ENCODE assay signal across 16 mouse cellular contexts in the genomic region with DNA sequence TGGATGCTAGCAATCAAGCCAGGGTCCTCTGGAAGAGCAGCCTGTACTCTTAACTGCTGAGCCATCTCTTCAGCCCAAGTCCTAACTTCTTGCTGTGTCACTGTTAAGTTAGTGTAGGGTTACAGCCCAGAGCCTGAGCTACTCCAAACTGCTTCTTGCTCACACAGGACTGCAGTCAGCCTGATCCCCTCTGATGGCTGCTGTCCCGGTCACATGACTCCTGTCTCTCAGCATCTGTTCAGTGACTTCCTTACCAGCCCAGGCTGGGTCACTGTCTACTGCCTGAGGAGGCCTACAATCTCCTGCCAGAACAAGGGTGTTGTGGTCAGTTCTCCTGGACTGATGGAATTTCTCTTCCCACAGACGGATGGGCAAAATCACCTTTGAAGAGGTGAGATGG. TPM values are rescaled to one million over a fixed set of nuclear protein-coding genes. Genes with fewer than 3 reads are reported as not detected.
DNase-seq lines count a peak whose midpoint lies in the region; ATAC-seq and TF ChIP-seq lines count a peak whose summit lies in the region.
"Had no signal": no experiment of that assay in that cellular context is flagged by ENCODE, and none has a peak within 500 bp of the region (broad histone marks: within the 10 kb centered on the region; RNA-seq: fewer than 3 reads in every experiment).

No protein-coding gene starts in this region.

- H3K27me3 ChIP-seq in lung, embryonic 14.5 days (ENCODE audit: insufficient read depth, low read length), result no peaks in the 10 kb centered on the region
- H3K27me3 ChIP-seq in MEL (ENCODE audit: control insufficient read depth in 1 of 2, insufficient read depth in 2 of 2, low read length in 2 of 2), result no peaks in the 10 kb centered on the region
- H3K27me3 ChIP-seq in forebrain, embryonic 14.5 days (replicated peaks; ENCODE audit: control insufficient read depth, insufficient read depth, low read length), result no peaks in the 10 kb centered on the region
- H3K27me3 ChIP-seq: intestine, embryonic 15.5 days; limb, embryonic 13.5 days; lung, embryonic 15.5 days had no signal

- H3K79me2 ChIP-seq in MEL (ENCODE audit: control insufficient read depth, insufficient read depth, low read length, poor library complexity), result no peaks in the 10 kb centered on the region

- TF ChIP-seq RAD21 in MEL (IDR thresholded peaks at IDR 0.05; ENCODE audit: low read depth, low read length), result no peak

- no peak overlapping the region for H3K9ac ChIP-seq in lung, embryonic 14.5 days
- no peak overlapping the region for H3K9ac ChIP-seq in MEL (ENCODE audit: control insufficient read depth, low read depth, low read length, poor library complexity, severe bottlenecking)
- no peak overlapping the region for H3K9ac ChIP-seq in forebrain, embryonic 14.5 days (ENCODE audit: low read length)
- H3K9ac ChIP-seq: intestine, embryonic 15.5 days; limb, embryonic 13.5 days; lung, embryonic 15.5 days had no signal

- TF ChIP-seq POLR2A in MEL (IDR thresholded peaks at IDR 0.05; ENCODE audit: control insufficient read depth in 1 of 2, insufficient read depth in 1 of 2, low read depth in 1 of 2, low read length in 2 of 2, poor library complexity in 1 of 2), result no peak

- no peak for TF ChIP-seq EP300 in MEL (IDR thresholded peaks at IDR 0.05; ENCODE audit: low read depth in 1 of 2, low read length in 2 of 2)

- 57% methylated on average over 2 of the region's 2 CpGs for WGBS in lung, embryonic 14.5 days
- WGBS in forebrain, embryonic 14.5 days, result 81% methylated on average over 2 of the region's 2 CpGs

- H3K27ac ChIP-seq in lung, embryonic 14.5 days (ENCODE audit: low read depth), result no peak overlapping the region
- H3K27ac ChIP-seq in MEL (ENCODE audit: control insufficient read depth, low read depth, low read length), result no peak overlapping the region
- H3K27ac ChIP-seq in forebrain, embryonic 14.5 days (ENCODE audit: low read depth, low read length), result no peak overlapping the region
- H3K27ac ChIP-seq: heart, embryonic 10.5 days; intestine, embryonic 15.5 days; limb, embryonic 13.5 days; lung, embryonic 15.5 days had no signal

- H3K4me3 ChIP-seq in lung, embryonic 14.5 days (ENCODE audit: low read depth, low read length), result no peak overlapping the region
- H3K4me3 ChIP-seq in MEL (ENCODE audit: control insufficient read depth in 1 of 2, insufficient read depth in 1 of 2, low read depth in 2 of 2, low read length in 2 of 2), result no peak overlapping the region
- H3K4me3 ChIP-seq in forebrain, embryonic 14.5 days (ENCODE audit: low read depth, low read length), result no peak overlapping the region
- H3K4me3 ChIP-seq: heart, embryonic 10.5 days; intestine, embryonic 15.5 days; limb, embryonic 13.5 days; lung, embryonic 15.5 days had no signal

- no peak overlapping the region for H3K4me2 ChIP-seq in lung, embryonic 14.5 days
- H3K4me2 ChIP-seq in forebrain, embryonic 14.5 days (ENCODE audit: low read length), result no peak overlapping the region
- H3K4me2 ChIP-seq: intestine, embryonic 15.5 days; limb, embryonic 13.5 days; lung, embryonic 15.5 days had no signal

- peak; percentile 8 for DNase-seq in lung, embryonic 14.5 days
- no peak for DNase-seq in lung, adult 18-20 months
- DNase-seq in CD4-positive helper T cell, adult 2 months (ENCODE audit: low read depth, low spot score), result peak; percentile 42
- DNase-seq in MEL (ENCODE audit: low read depth, low spot score), result peak; percentile 48
- no peak for DNase-seq in ovary, adult 18-20 months (ENCODE audit: low spot score)
- no peak for DNase-seq in forebrain, embryonic 14.5 days (ENCODE audit: low spot score)
- DNase-seq: adrenal gland, adult 2 months; cerebellum, postnatal 14 days; heart, postnatal 36 days; kidney, postnatal 36 days had no signal

- no peaks in the 10 kb centered on the region for H3K4me1 ChIP-seq in lung, embryonic 14.5 days (ENCODE audit: insufficient read depth)
- peaks cover 0 to 6% of the 10 kb centered on the region in 2 experiments; a peak in 2 of 4 replicates for H3K4me1 ChIP-seq in MEL (ENCODE audit: control insufficient read depth in 1 of 2, insufficient read depth in 2 of 2, low read length in 2 of 2)
- H3K4me1 ChIP-seq in forebrain, embryonic 14.5 days (ENCODE audit: control insufficient read depth, insufficient read depth, low read length), result no peaks in the 10 kb centered on the region
- H3K4me1 ChIP-seq: heart, embryonic 10.5 days; intestine, embryonic 15.5 days; limb, embryonic 13.5 days; lung, embryonic 15.5 days had no signal

- no peaks in the 10 kb centered on the region for H3K9me3 ChIP-seq in lung, embryonic 14.5 days (ENCODE audit: low read depth, low read length)
- no peaks in the 10 kb centered on the region for H3K9me3 ChIP-seq in MEL (replicated peaks; ENCODE audit: insufficient read depth, low read length)
- no peaks in the 10 kb centered on the region for H3K9me3 ChIP-seq in forebrain, embryonic 14.5 days (replicated peaks; ENCODE audit: control insufficient read depth, low read length)
- H3K9me3 ChIP-seq: heart, embryonic 10.5 days; intestine, embryonic 15.5 days; limb, embryonic 13.5 days; lung, embryonic 15.5 days had no signal

- ATAC-seq in lung, embryonic 14.5 days (ENCODE audit: insufficient read depth), result no peak
- peak; percentile 23 for ATAC-seq in inflammation-experienced regulatory T-cells, adult 6 months
- no peak for ATAC-seq in forebrain, embryonic 14.5 days
- ATAC-seq: intestine, embryonic 15.5 days had no signal

- H3K36me3 ChIP-seq in lung, embryonic 14.5 days (ENCODE audit: insufficient read depth), result no peaks in the 10 kb centered on the region
- peaks cover 0 to 4% of the 10 kb centered on the region in 2 experiments; a peak in 2 of 4 replicates for H3K36me3 ChIP-seq in MEL (ENCODE audit: control insufficient read depth in 1 of 2, insufficient read depth in 2 of 2, low read length in 2 of 2)
- H3K36me3 ChIP-seq in forebrain, embryonic 14.5 days (ENCODE audit: control insufficient read depth, insufficient read depth, low read length), result no peaks in the 10 kb centered on the region
- H3K36me3 ChIP-seq: heart, embryonic 10.5 days; intestine, embryonic 15.5 days; limb, embryonic 13.5 days; lung, embryonic 15.5 days had no signal

- TF ChIP-seq CTCF in lung, embryonic 14.5 days (IDR thresholded peaks at IDR 0.05; ENCODE audit: low read depth), result no peak
- TF ChIP-seq CTCF in MEL (IDR thresholded peaks at IDR 0.05 in 2 of 3, conservative IDR thresholded peaks at IDR 0.05 in 1 of 3; ENCODE audit: control insufficient read depth in 1 of 3, insufficient read depth in 1 of 3, low read depth in 2 of 3, low read length in 3 of 3, poor library complexity in 1 of 3, severe bottlenecking in 1 of 3), result no peak

TF ChIP-seq in MEL, 35 proteins besides CTCF, POLR2A, EP300 and RAD21:
- TF ChIP-seq USF1 (IDR thresholded peaks at IDR 0.05; ENCODE audit: low read depth, low read length) (peak; percentile 83), MAX (IDR thresholded peaks at IDR 0.05; ENCODE audit: low read length) (no peak), MYB (IDR thresholded peaks at IDR 0.05; ENCODE audit: low read depth, low read length) (no peak)

RNA-seq across cellular contexts. Expression of gene Nlrc5, which starts 18.9 kb away (rescaled TPM):
- 0.11 and 0.46 TPM in 2 replicates for polyA plus RNA-seq in lung, embryonic 14.5 days (2014; fragmentation: Nextera tagmentation; extraction: Ambion mirVana)
- 0.03 TPM in 1 of 2 replicates, not detected in the other for total RNA-seq in MEL (2012; rRNA removed)
- polyA plus RNA-seq in MEL (2012; ENCODE audit: insufficient read depth in 1 of 2, insufficient read length in 2 of 2, low read depth in 1 of 2, low replicate concordance in 2 of 2, missing spikeins in 1 of 2), result under 1 TPM in 1 of 2 experiments, not detected in 1; 0.03 TPM
- 100 to 1,000 TPM; 122 to 208 (median 189) TPM for polyA plus RNA-seq in inflammation-experienced regulatory T-cells, adult 6 months (2017; shearing (Covaris generic))
- polyA plus RNA-seq in forebrain, embryonic 14.5 days (2014; fragmentation: Nextera tagmentation; extraction: Ambion mirVana), result 0.17 and 0.36 TPM in 2 replicates
- polyA plus RNA-seq: heart, embryonic 10.5 days; neural tube, embryonic 11.5 days had no signal

RNA-seq across cellular contexts. Expression of gene Herpud1, which starts 29.0 kb away (rescaled TPM):
- 97.9 and 111 TPM in 2 replicates for polyA plus RNA-seq in lung, embryonic 14.5 days (2014; fragmentation: Nextera tagmentation; extraction: Ambion mirVana)
- total RNA-seq in MEL (2012; rRNA removed), result 66.9 and 90.6 TPM in 2 replicates
- 10 to 100 TPM in 1 of 2 experiments, not detected in 1; 66.1 TPM for polyA plus RNA-seq in MEL (2012; ENCODE audit: insufficient read depth in 1 of 2, insufficient read length in 2 of 2, low read depth in 1 of 2, low replicate concordance in 2 of 2, missing spikeins in 1 of 2)
- polyA plus RNA-seq in inflammation-experienced regulatory T-cells, adult 6 months (2017; shearing (Covaris generic)), result 100 to 1,000 TPM in 2 of 3 experiments, 10 to 100 TPM in 1; 75.9 to 149 (median 110) TPM
- polyA plus RNA-seq in forebrain, embryonic 14.5 days (2014; fragmentation: Nextera tagmentation; extraction: Ambion mirVana), result 62.6 and 72.3 TPM in 2 replicates

Comparison
In these comparisons a context has a peak if more than half of its experiments do, and no peak if none do; other contexts are left out.
1. DNase-seq: peak in lung, embryonic 14.5 days (single experiment), CD4-positive helper T cell, adult 2 months (single experiment) and MEL (single experiment); none in lung, adult 18-20 months (0 of 2), ovary, adult 18-20 months (single experiment) and forebrain, embryonic 14.5 days (single experiment).
2. RNA of gene Nlrc5, which starts 18.9 kb away (polyA plus RNA-seq): 122 to 208 TPM in inflammation-experienced regulatory T-cells, adult 6 months; 0.17 to 0.36 TPM in forebrain, embryonic 14.5 days, 0.11 to 0.46 TPM in lung, embryonic 14.5 days and 0.03 TPM in MEL; every median in the first group is over 10 times any median in the second.